ENCODE assay signal across 12 mouse cellular contexts in genomic region chr10:86261725-86262124, GRCm38 (mm10).
"Had no signal": no experiment of that assay in that cellular context is flagged by ENCODE, and none has a peak within 500 bp of the region (broad histone marks: within the 10 kb centered on the region; RNA-seq: fewer than 3 reads in every experiment).

No protein-coding gene starts in this region.

- DNase-seq: gastrocnemius, postnatal 14 days; gastrocnemius, postnatal 36 days; heart, adult 2 months; heart, postnatal 14 days; heart, postnatal 36 days; kidney, adult 11 months; kidney, adult 2 months; kidney, adult 9 months; kidney, postnatal 14 days; kidney, postnatal 4 days; liver; liver, embryonic 13.5 days had no signal
